Mouse (Mus musculus): ENCODE data around the gene Pear1.

Pear1 gene

DNA sequence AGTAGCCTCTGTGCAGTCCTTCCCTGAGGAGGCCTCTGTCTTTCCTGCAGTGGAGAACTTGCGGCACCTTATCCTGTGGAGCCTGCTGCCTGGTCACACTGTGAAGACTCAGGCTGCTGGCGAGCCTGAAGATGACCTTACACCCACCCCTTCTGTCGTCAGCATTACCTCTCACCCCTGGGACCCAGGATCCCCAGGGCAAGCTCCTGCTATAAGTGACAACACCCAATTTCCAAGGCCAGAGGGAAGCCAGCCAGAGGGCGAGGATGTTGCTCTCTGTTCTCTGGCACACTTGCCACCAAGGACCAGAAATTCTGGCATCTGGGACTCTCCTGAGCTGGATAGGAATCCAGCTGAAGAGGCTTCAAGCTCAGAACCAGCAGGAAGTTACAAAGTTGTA is 91.0 kb downstream of the Pear1 start:
- in situ Hi-C loops (cut with MboI, MseI) = no loop called here

DNA sequence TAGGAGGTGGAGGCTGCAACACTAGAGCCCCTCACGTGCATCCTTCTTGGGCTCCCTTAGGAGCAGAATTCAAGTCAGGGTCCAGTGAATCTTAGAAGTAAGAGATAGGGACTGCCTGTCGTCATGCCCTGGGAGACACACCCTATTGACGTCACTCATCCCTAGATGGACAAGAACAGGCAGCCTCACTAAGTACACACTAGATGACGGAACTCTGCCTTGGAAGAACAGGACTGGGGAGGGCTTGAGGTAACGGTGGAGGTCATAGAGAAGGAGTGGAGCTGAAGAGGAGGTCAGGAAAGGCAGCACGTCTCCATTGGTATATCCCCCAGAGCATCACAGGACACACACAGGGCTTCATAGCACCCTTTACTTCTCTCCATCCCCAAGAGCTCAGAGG is 95.4 kb downstream of the Pear1 start:
- in situ Hi-C loops (cut with MboI, MseI) = no loop called here

DNA sequence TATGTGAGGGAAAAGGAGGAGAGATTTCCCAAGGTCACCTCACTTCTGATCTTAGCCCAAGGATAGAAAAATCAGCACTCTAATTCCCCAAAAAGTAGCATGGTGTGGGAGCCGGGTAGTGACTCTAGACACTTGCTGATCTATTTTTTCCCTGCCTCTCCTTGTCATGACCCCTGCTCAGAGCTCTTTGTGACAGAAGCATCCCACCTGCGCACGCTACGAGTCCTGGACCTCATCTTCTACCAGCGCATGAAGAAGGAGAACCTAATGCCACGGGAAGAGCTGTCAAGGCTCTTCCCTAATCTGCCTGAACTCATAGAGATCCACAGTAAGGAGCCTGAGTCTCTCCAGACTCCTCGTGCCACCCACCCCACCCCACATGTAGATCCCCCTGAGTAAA is 97.9 kb downstream of the Pear1 start:
- in situ Hi-C loops (cut with MboI, MseI) = no loop called here

DNA sequence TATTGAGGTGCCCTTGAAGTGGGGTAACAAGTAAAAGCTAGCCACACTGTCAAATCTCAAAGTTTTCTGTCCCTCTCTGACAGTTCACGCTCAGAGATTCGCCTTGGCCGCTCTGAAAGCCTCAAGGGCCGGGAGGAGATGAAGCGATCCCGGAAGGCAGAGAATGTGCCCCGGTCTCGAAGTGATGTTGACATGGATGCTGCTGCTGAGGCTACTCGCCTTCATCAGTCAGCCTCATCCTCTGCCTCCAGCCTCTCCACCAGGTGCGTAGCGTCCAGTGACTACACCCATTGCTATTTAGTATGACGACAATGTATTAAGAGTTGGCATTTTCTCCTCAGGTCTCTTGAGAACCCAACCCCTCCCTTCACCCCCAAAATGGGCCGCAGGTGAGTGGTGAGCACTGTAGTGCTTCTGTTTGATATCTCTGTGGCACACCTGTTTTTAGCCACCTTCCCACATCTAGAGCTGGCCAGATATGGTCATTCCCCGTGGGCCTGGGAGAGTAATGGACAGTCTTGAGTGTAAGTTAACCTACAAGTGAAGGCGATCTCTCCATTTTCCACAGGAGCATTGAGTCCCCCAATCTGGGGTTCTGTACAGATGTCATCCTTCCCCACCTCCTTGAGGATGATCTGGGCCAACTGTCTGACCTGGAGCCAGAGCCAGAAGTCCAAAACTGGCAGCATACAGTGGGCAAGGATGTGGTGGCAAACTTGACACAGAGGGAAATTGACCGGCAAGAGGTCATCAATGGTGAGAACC is 98.5 kb downstream of the Pear1 start:
- in situ Hi-C loops (cut with MboI, MseI) = no loop called here

DNA sequence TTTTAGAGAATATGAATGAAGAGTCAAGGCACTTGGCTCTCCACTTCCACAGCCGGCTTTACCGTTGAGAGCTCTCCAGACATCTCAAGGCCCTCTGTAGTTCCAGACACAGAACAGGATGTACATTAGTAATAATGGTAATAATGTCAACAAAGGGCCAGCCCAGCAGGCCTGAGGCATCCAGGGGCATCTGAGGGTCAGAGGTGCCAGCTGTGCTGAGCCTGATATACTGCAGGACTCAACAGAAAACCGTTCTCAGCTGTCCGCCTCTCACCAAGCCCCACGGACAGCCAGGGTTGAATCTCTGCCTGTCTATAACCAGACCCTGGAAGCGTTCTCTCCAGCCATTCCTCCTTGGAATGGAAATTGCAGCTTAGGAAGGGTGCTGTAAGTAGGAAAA is 99.5 kb downstream of the Pear1 start:
- in situ Hi-C loops (cut with MboI, MseI) = no loop called here

DNA sequence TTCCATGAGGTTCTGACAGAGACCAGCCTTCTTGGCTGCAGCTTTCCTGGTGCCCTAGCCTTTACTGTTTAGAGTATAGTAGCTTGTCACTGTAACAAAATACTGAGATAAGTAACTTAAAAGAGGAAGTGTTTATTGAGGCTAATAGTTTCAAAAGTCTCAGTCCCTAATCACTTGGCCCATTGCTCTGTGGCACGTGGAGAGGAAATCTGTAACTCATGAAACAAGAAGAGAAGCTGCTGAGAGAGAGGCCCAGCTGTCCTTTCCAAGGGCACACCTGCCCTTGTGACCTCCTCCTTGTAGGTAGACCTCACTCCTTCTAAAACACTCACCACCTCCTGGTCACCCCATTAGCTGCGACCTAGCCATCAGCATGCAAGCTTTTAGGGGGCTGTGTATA is 105.6 kb downstream of the Pear1 start:
- in situ Hi-C loops (cut with MboI, MseI) = no loop called here
